Mouse (Mus musculus) liver, embryonic 12.5 days (tissue): ENCODE results near the gene Sash1. TPM values are rescaled to one million over a fixed set of nuclear protein-coding genes. Genes with fewer than 3 reads are reported as not detected.

Source experiments
- ATAC-seq: fragments of 200-750 bp; cut with Nextera tagmentation; 2 replicates; pipeline ENCODE4 v1.8.0; 2017; ENCODE audit warnings: moderate number of reproducible peaks, mild to moderate bottlenecking, moderate library complexity
- H3K27ac ChIP-seq: fragments of 300-500 bp; sonication (generic); 2 replicates; pipeline ENCODE4 v1.5.1; 2016; ENCODE audit warnings: mild to moderate bottlenecking
- H3K27me3 ChIP-seq: fragments of 300-500 bp; sonication (generic); replicated peaks from 2 replicates; pipeline ENCODE4 v1.6.1; 2016; ENCODE audit warnings: mild to moderate bottlenecking, moderate library complexity
- H3K36me3 ChIP-seq: fragments of 300-500 bp; sonication (generic); 2 replicates; pipeline ENCODE4 v1.6.1; 2016; ENCODE audit warnings: mild to moderate bottlenecking, moderate library complexity
- H3K4me1 ChIP-seq: fragments of 300-500 bp; sonication (generic); 2 replicates; pipeline ENCODE4 v1.6.1; 2016
- H3K4me2 ChIP-seq: fragments of 300-500 bp; sonication (generic); 2 replicates; pipeline ENCODE4 v1.6.1; 2016; ENCODE audit warnings: mild to moderate bottlenecking, moderate library complexity
- H3K4me3 ChIP-seq: fragments of 300-500 bp; sonication (generic); 2 replicates; pipeline ENCODE4 v1.5.1; 2016; ENCODE audit warnings: mild to moderate bottlenecking, moderate library complexity
- H3K9ac ChIP-seq: fragments of 300-500 bp; sonication (generic); 2 replicates; pipeline ENCODE4 v1.6.1; 2016; ENCODE audit warnings: mild to moderate bottlenecking, moderate library complexity
- H3K9me3 ChIP-seq: fragments of 300-500 bp; sonication (generic); replicated peaks from 2 replicates; pipeline ENCODE4 v1.6.1; 2016; ENCODE audit warnings: mild to moderate bottlenecking, moderate library complexity
- WGBS: fragments of 180-500 bp; shearing (Covaris S2); methylation state at CpG from one replicate; pipeline ENCODE4 v1.1.7; 2016; ENCODE audit not compliant: insufficient replicate concordance; 5-methylcytosine and 5-hydroxymethylcytosine counted together
- polyA plus RNA-seq: library from polyadenylated mRNA; unstranded; fragments of >200 nt; fragmentation: Nextera tagmentation; extraction: Ambion mirVana; gene quantifications from 2 replicates; pipeline ENCODE4 v1.2.1, GENCODE M21; 2016

Gene Sash1
- polyA plus RNA-seq, 1 experiment from 2014 or later, result 1.2 TPM

DNA sequence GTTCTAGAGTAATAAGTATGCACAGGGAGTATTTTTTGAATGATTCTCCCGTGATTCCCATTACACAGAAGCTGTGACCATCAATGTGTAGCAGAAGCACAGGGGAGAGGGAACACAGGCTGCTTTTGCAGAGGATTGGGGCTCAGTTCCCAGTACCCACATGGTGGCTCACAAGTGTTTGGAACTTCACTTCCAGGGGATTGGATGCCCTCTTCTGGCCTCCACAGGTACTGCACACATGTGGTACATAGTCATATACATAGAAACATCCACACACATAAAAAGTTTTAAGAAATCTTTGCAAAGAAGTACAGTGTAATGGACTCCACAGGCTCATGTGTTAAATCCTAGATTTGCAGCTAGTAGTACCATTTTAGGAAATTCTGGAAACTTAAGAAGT, 199.7 kb downstream of the Sash1 start:
- WGBS, result 77% methylated on average over 1 of the region's 1 CpGs
- Histone ChIP-seq H3K4me2 (no peak overlapping the region), H3K9me3 (0 out of 2 replicates have a peak, but pooled peaks cover 4% of the 10 kb centered on the region), H3K4me3 (no peak overlapping the region), H3K4me1 (no peaks in the 10 kb centered on the region), H3K27me3 (no peaks in the 10 kb centered on the region), H3K9ac (no peak overlapping the region), H3K27ac (no peak overlapping the region), H3K36me3 (no peaks in the 10 kb centered on the region)
- no peak for ATAC-seq

DNA sequence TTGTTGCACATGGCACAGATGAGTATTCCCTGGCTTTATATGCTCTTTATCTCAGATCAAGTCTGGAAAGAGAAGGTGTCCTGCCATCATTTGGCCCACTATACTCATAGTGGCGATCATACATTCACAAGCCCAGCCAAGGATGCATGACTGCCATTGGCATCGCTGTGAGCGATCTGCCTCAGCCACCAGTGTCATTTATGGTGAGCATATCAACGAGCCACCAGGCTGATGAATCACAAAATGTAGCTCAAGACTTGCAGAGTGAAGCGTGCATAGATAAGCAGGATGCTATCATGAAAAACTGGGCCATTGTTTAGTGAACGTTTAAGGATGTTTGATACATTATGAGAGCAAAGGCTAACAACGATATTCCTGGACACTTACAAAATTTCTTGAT, 200.6 kb downstream of the Sash1 start:
- 0 out of 2 replicates have a peak, but pooled peaks cover 4% of the 10 kb centered on the region for H3K9me3 ChIP-seq
- no peaks in the 10 kb centered on the region for H3K36me3 ChIP-seq
- no peaks in the 10 kb centered on the region for H3K27me3 ChIP-seq
- H3K9ac ChIP-seq, result no peak overlapping the region
- 69% methylated on average over 7 of the region's 7 CpGs for WGBS
- H3K4me2 ChIP-seq, result no peak overlapping the region
- no peak overlapping the region for H3K4me3 ChIP-seq
- no peaks in the 10 kb centered on the region for H3K4me1 ChIP-seq
- ATAC-seq, result no peak
- H3K27ac ChIP-seq, result no peak overlapping the region

DNA sequence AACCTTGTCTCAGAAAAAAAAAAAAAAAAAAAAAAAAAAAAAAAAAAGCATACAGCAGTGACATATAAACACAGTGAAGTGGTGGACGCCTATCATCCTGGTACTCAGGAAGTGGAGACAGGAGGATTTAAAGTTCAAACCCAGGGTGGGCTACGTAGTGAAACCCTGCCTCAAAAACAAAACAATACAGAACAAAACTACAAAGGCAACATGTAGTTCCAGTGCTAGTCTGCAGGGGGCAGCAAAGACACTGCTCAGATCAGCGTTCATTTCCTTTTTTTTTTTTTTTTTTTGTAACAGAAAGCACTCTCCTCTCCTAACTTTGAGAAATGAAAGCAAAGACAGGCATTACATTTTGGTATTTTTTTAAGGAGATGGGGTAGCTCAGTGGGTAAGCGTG, 203.0 kb downstream of the Sash1 start:
- ATAC-seq, result no peak
- Histone ChIP-seq H3K4me3 (no peak overlapping the region), H3K36me3 (no peaks in the 10 kb centered on the region), H3K9me3 (0 out of 2 replicates have a peak, but pooled peaks cover 4% of the 10 kb centered on the region), H3K27ac (no peak overlapping the region), H3K27me3 (no peaks in the 10 kb centered on the region), H3K9ac (no peak overlapping the region), H3K4me1 (no peaks in the 10 kb centered on the region), H3K4me2 (no peak overlapping the region)
- 20% methylated on average over 4 of the region's 4 CpGs for WGBS

DNA sequence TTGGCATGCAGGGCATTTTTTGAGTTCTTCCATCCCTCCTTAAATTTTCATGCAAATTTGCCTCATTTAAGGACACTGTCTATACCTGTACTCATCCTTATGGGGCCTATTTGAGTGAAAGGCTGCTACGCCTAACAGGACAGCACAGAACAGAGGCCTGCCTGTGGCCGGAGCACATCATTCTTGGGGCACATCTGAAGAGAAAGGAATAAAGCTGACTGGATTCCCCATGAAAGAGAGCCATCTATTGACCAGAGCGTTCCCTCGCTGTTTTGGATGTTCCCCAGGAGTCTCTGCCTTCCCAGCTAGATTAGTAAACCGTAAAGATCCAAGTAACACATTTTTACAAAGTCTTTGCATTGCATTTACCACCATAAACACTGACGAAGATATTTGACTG, 203.5 kb downstream of the Sash1 start:
- H3K27me3 ChIP-seq, result no peaks in the 10 kb centered on the region
- no peak for ATAC-seq

DNA sequence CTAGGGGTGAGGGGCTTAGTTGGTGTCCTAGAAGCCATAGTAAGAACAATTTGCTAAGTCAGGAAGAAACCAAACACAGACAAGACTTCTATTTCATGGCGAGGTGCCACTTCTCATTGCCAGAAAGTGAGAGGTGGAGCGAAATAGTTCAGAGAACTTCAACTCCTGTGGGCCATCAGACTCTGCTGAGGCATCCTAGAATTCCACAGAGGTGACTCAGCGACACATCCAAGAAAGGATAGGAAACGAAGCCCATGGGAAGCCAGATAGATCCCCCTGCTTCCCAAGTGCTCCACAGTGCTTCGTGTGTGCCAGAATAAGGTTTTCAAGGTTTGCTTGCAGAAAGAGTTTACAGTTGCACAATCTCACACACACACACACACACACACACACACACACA, 209.1 kb downstream of the Sash1 start:
- H3K9me3 ChIP-seq, result no peaks in the 10 kb centered on the region
- H3K27me3 ChIP-seq, result no peaks in the 10 kb centered on the region
- no peaks in the 10 kb centered on the region for H3K36me3 ChIP-seq
- no peak overlapping the region for H3K9ac ChIP-seq
- H3K4me2 ChIP-seq, result no peak overlapping the region
- H3K27ac ChIP-seq, result no peak overlapping the region
- 33% methylated on average over 5 of the region's 5 CpGs for WGBS
- no peak for ATAC-seq
- H3K4me3 ChIP-seq, result no peak overlapping the region
- H3K4me1 ChIP-seq, result no peaks in the 10 kb centered on the region

More for the DNA sequence above, 203.5 kb downstream of the Sash1 start:
- Histone ChIP-seq H3K36me3 (no peaks in the 10 kb centered on the region), H3K9ac (no peak overlapping the region), H3K27ac (no peak overlapping the region), H3K4me1 (no peaks in the 10 kb centered on the region), H3K4me3 (no peak overlapping the region), H3K4me2 (no peak overlapping the region), H3K9me3 (0 out of 2 replicates have a peak, but pooled peaks cover 4% of the 10 kb centered on the region)
- WGBS, result 67% methylated on average over 6 of the region's 6 CpGs
